Mouse (Mus musculus) midbrain, embryonic 13.5 days (tissue): ENCODE results near the gene Hbb-y. TPM values are rescaled to one million over a fixed set of nuclear protein-coding genes. Genes with fewer than 3 reads are reported as not detected.
"Not testable (repeated sequence)": the region's sequence is repeated elsewhere in the genome, so short reads cannot be mapped to it uniquely, and the experiment has no call there.

Source experiments
- ATAC-seq: fragments of 200-750 bp; cut with Nextera tagmentation; 2 replicates; pipeline ENCODE4 v1.8.0; 2017; ENCODE audit warnings: mild to moderate bottlenecking, moderate TSS enrichment, moderate library complexity
- H3K27ac ChIP-seq: fragments of 300-500 bp; sonication (generic); 2 replicates; pipeline ENCODE4 v1.5.1; 2015; ENCODE audit warnings: inconsistent platforms, mild to moderate bottlenecking, moderate library complexity
- H3K27me3 ChIP-seq: fragments of 300-500 bp; sonication (generic); 2 replicates; pipeline ENCODE4 v1.6.1; 2015; ENCODE audit warnings: mild to moderate bottlenecking, inconsistent platforms
- H3K36me3 ChIP-seq: fragments of 300-500 bp; sonication (generic); 2 replicates; pipeline ENCODE4 v1.6.1; 2015; ENCODE audit warnings: mild to moderate bottlenecking, inconsistent platforms
- H3K4me1 ChIP-seq: fragments of 300-500 bp; sonication (generic); replicated peaks from 2 replicates; pipeline ENCODE4 v1.6.1; 2015; ENCODE audit warnings: inconsistent platforms
- H3K4me2 ChIP-seq: fragments of 300-500 bp; sonication (generic); replicated peaks from 2 replicates; pipeline ENCODE4 v1.6.1; 2015; ENCODE audit warnings: moderate library complexity, mild to moderate bottlenecking, inconsistent platforms
- H3K4me3 ChIP-seq: fragments of 300-500 bp; sonication (generic); replicated peaks from 2 replicates; pipeline ENCODE4 v1.5.1; 2015; ENCODE audit warnings: mild to moderate bottlenecking, inconsistent platforms
- H3K9ac ChIP-seq: fragments of 300-500 bp; sonication (generic); replicated peaks from 2 replicates; pipeline ENCODE4 v1.6.1; 2015; ENCODE audit warnings: mild to moderate bottlenecking, inconsistent platforms
- H3K9me3 ChIP-seq: fragments of 300-500 bp; sonication (generic); 2 replicates; pipeline ENCODE4 v1.6.1; 2016; ENCODE audit warnings: mild to moderate bottlenecking, inconsistent platforms
- WGBS: fragments of 180-500 bp; shearing (Covaris S2); methylation state at CpG from one replicate; pipeline ENCODE4 v1.1.7; 2015; 5-methylcytosine and 5-hydroxymethylcytosine counted together
- polyA plus RNA-seq: library from polyadenylated mRNA; unstranded; fragments of >200 nt; fragmentation: Nextera tagmentation; extraction: Ambion mirVana; gene quantifications from 2 replicates; pipeline ENCODE4 v1.2.1, GENCODE M21; 2015

The Hbb-y gene
- polyA plus RNA-seq, 1 experiment from 2014 or later = 4,161 TPM

GRCm38 (mm10) chr7:103843034-103843433, 10.0 kb downstream of the Hbb-y start, which contains the start of gene Hbb-bh1:
Gene Hbb-bh1 (minus strand): TSS chr7:103843164.
- Histone ChIP-seq H3K4me2 (no peak within 1 kb of the TSS), H3K36me3 (no peaks in the 10 kb centered on the region), H3K4me3 (no peak within 1 kb of the TSS), H3K9me3 (no peaks in the 10 kb centered on the region), H3K27me3 (no peaks in the 10 kb centered on the region), H3K9ac (no peak within 1 kb of the TSS), H3K4me1 (no peaks in the 10 kb centered on the region), H3K27ac (no peak within 1 kb of the TSS)
- 75% methylated on average over 2 of the region's 2 CpGs for WGBS
- no peak for ATAC-seq

- 77% methylated on average over 3 of the region's 3 CpGs for WGBS
Measured at GRCm38 (mm10) chr7:103840268-103840667, 12.7 kb downstream of the Hbb-y start, which contains the start of gene Hbb-bh2. Gene Hbb-bh2 (minus strand): TSS chr7:103840520.

GRCm38 (mm10) chr7:103827808-103828207, 25.2 kb downstream of the Hbb-y start, which contains the start of gene Hbb-bs:
Gene Hbb-bs (minus strand): TSS chr7:103828096.
- Histone ChIP-seq H3K4me3 (no peak within 1 kb of the TSS), H3K9ac (no peak within 1 kb of the TSS), H3K9me3 (no peaks in the 10 kb centered on the region), H3K36me3 (no peaks in the 10 kb centered on the region), H3K27ac (no peak within 1 kb of the TSS), H3K4me2 (no peak within 1 kb of the TSS), H3K27me3 (no peaks in the 10 kb centered on the region), H3K4me1 (no peaks in the 10 kb centered on the region)
- WGBS = 88% methylated on average over 4 of the region's 4 CpGs
- ATAC-seq = no peak

More at GRCm38 (mm10) chr7:103840268-103840667, 12.7 kb downstream of the Hbb-y start, which contains the start of gene Hbb-bh2:
- Histone ChIP-seq H3K27ac (no peak within 1 kb of the TSS), H3K9me3 (no peaks in the 10 kb centered on the region), H3K4me2 (no peak within 1 kb of the TSS), H3K9ac (no peak within 1 kb of the TSS), H3K4me3 (no peak within 1 kb of the TSS), H3K4me1 (no peaks in the 10 kb centered on the region), H3K27me3 (no peaks in the 10 kb centered on the region), H3K36me3 (no peaks in the 10 kb centered on the region)
- ATAC-seq = no peak

- not testable (repeated sequence) for H3K4me1 ChIP-seq, H3K4me3 ChIP-seq, H3K4me2 ChIP-seq, H3K27ac ChIP-seq, H3K9ac ChIP-seq, H3K36me3 ChIP-seq, H3K9me3 ChIP-seq, H3K27me3 ChIP-seq, ATAC-seq
- no CpG with 5 or more reads among the region's 2 CpGs for WGBS
Measured at GRCm38 (mm10) chr7:103827139-103827538, 25.9 kb downstream of the Hbb-y start.

- Histone ChIP-seq H3K4me3 (no peak overlapping the region), H3K9ac (no peak overlapping the region), H3K4me2 (no peak overlapping the region), H3K36me3 (no peaks in the 10 kb centered on the region), H3K9me3 (no peaks in the 10 kb centered on the region), H3K27ac (no peak overlapping the region), H3K4me1 (no peaks in the 10 kb centered on the region), H3K27me3 (no peaks in the 10 kb centered on the region)
- 54% methylated on average over 3 of the region's 3 CpGs for WGBS
- no peak for ATAC-seq
Measured at GRCm38 (mm10) chr7:103826255-103826887, 26.6 kb downstream of the Hbb-y start.

- no peak overlapping the region for H3K27ac ChIP-seq
- H3K4me2 ChIP-seq = no peak overlapping the region
- H3K9me3 ChIP-seq = no peaks in the 10 kb centered on the region
- no peak overlapping the region for H3K9ac ChIP-seq
- no peaks in the 10 kb centered on the region for H3K4me1 ChIP-seq
- ATAC-seq = no peak
- 93% methylated on average over 3 of the region's 3 CpGs for WGBS
- no peaks in the 10 kb centered on the region for H3K36me3 ChIP-seq
- no peaks in the 10 kb centered on the region for H3K27me3 ChIP-seq
- H3K4me3 ChIP-seq = no peak overlapping the region
Measured at GRCm38 (mm10) chr7:103825536-103826254, 27.3 kb downstream of the Hbb-y start.

- no peaks in the 10 kb centered on the region for H3K4me1 ChIP-seq
Measured at GRCm38 (mm10) chr7:103824597-103824996, 28.4 kb downstream of the Hbb-y start.

GRCm38 (mm10) chr7:103815085-103815484, 37.9 kb downstream of the Hbb-y start:
- not testable (repeated sequence) for H3K27me3 ChIP-seq, H3K4me3 ChIP-seq, H3K36me3 ChIP-seq, H3K9me3 ChIP-seq, H3K9ac ChIP-seq, ATAC-seq, H3K27ac ChIP-seq, H3K4me2 ChIP-seq, H3K4me1 ChIP-seq
- 78% methylated on average over 1 of the region's 2 CpGs for WGBS

More at GRCm38 (mm10) chr7:103824597-103824996, 28.4 kb downstream of the Hbb-y start:
- no peak for ATAC-seq
- H3K27ac ChIP-seq = no peak overlapping the region
- WGBS = 91% methylated on average over 2 of the region's 2 CpGs
- no peak overlapping the region for H3K4me3 ChIP-seq
- no peak overlapping the region for H3K4me2 ChIP-seq
- H3K27me3 ChIP-seq = no peaks in the 10 kb centered on the region
- no peaks in the 10 kb centered on the region for H3K36me3 ChIP-seq
- no peak overlapping the region for H3K9ac ChIP-seq
- no peaks in the 10 kb centered on the region for H3K9me3 ChIP-seq

GRCm38 (mm10) chr7:103813766-103814165, 39.2 kb downstream of the Hbb-y start, which contains the start of gene Hbb-bt:
Gene Hbb-bt (minus strand): TSS chr7:103813996.
- WGBS = 88% methylated on average over 3 of the region's 3 CpGs
- H3K4me2 ChIP-seq = no peak within 1 kb of the TSS
- H3K4me3 ChIP-seq = no peak within 1 kb of the TSS
- H3K9ac ChIP-seq = no peak within 1 kb of the TSS
- no peaks in the 10 kb centered on the region for H3K36me3 ChIP-seq
- H3K27ac ChIP-seq = no peak within 1 kb of the TSS
- H3K9me3 ChIP-seq = no peaks in the 10 kb centered on the region
- no peaks in the 10 kb centered on the region for H3K27me3 ChIP-seq
- H3K4me1 ChIP-seq = no peaks in the 10 kb centered on the region
- no peak for ATAC-seq

- not testable (repeated sequence) for H3K4me1 ChIP-seq, H3K4me2 ChIP-seq, H3K36me3 ChIP-seq, H3K9me3 ChIP-seq, H3K27ac ChIP-seq, ATAC-seq, H3K4me3 ChIP-seq, H3K27me3 ChIP-seq, H3K9ac ChIP-seq
- no CpG with 5 or more reads among the region's 3 CpGs for WGBS
Measured at GRCm38 (mm10) chr7:103813152-103813551, 39.9 kb downstream of the Hbb-y start.

GRCm38 (mm10) chr7:103812174-103812573, 40.8 kb downstream of the Hbb-y start:
- Histone ChIP-seq H3K36me3 (no peaks in the 10 kb centered on the region), H3K9ac (no peak overlapping the region), H3K4me2 (no peak overlapping the region), H3K27me3 (no peaks in the 10 kb centered on the region), H3K9me3 (no peaks in the 10 kb centered on the region), H3K4me1 (no peaks in the 10 kb centered on the region), H3K4me3 (no peak overlapping the region), H3K27ac (no peak overlapping the region)
- WGBS = 79% methylated on average over 1 of the region's 1 CpGs
- no peak for ATAC-seq

GRCm38 (mm10) chr7:103811223-103811845, 41.7 kb downstream of the Hbb-y start:
- Histone ChIP-seq H3K4me2 (no peak overlapping the region), H3K27ac (no peak overlapping the region), H3K4me1 (no peaks in the 10 kb centered on the region), H3K27me3 (no peaks in the 10 kb centered on the region), H3K9me3 (no peaks in the 10 kb centered on the region), H3K36me3 (no peaks in the 10 kb centered on the region), H3K4me3 (no peak overlapping the region), H3K9ac (no peak overlapping the region)
- ATAC-seq = no peak
- WGBS = 90% methylated on average over 1 of the region's 1 CpGs
